9 mouse cellular contexts compared by ENCODE assay signal in genomic region chr10:75561071-75561654, GRCm38 (mm10). TPM values are rescaled to one million over a fixed set of nuclear protein-coding genes. Genes with fewer than 3 reads are reported as not detected.
DNase-seq lines count a peak whose midpoint lies in the region; ATAC-seq lines count a peak whose summit lies in the region.
"Had no signal": no experiment of that assay in that cellular context is flagged by ENCODE, and none has a peak within 500 bp of the region (broad histone marks: within the 10 kb centered on the region; RNA-seq: fewer than 3 reads in every experiment).

Gene Ggt1, plus strand, starts transcription at chr10:75561604.

- ATAC-seq in heart, embryonic 14.5 days (ENCODE audit: insufficient number of reproducible peaks, insufficient read depth, low FRiP score, low read depth), result no peak

- H3K36me3 ChIP-seq in heart, embryonic 14.5 days (ENCODE audit: control insufficient read depth, insufficient read depth, low read length), result no peaks in the 10 kb centered on the region
- H3K36me3 ChIP-seq in midbrain, embryonic 10.5 days, result no peaks in the 10 kb centered on the region

- no peak for DNase-seq in heart, adult 9 months (ENCODE audit: low spot score in 2 of 2)
- peak; percentile 43 for DNase-seq in cerebellum, adult 9-11 months
- no peak for DNase-seq in gonadal fat pad, adult 2 months (ENCODE audit: low read depth)
- no peak for DNase-seq in midbrain, embryonic 10.5 days (ENCODE audit: low spot score)
- DNase-seq in MN1 (ENCODE audit: low spot score), result no peak
- no peak for DNase-seq in urinary bladder, postnatal 4 days (ENCODE audit: low spot score in 2 of 2)
- no peak for DNase-seq in ovary, postnatal 36 days (ENCODE audit: low spot score)

- H3K4me1 ChIP-seq in heart, embryonic 14.5 days (ENCODE audit: control insufficient read depth in 2 of 2, insufficient read depth in 2 of 2, low read length in 2 of 2), result peaks cover 10 to 25% of the 10 kb centered on the region in 2 experiments
- H3K4me1 ChIP-seq in midbrain, embryonic 10.5 days, result peaks cover 38% of the 10 kb centered on the region

- peak within 1 kb of the TSS in 1 of 2 experiments; percentile 63; a peak in 2 of 4 replicates for H3K4me3 ChIP-seq in heart, embryonic 14.5 days (ENCODE audit: control insufficient read depth in 1 of 2, insufficient read depth in 1 of 2, low read depth in 1 of 2, low read length in 2 of 2)
- peak within 1 kb of the TSS; percentile 74 for H3K4me3 ChIP-seq in midbrain, embryonic 10.5 days

- WGBS in heart, embryonic 14.5 days, result 49% methylated on average over 10 of the region's 10 CpGs
- WGBS in midbrain, embryonic 10.5 days, result 55% methylated on average over 10 of the region's 10 CpGs

- H3K27me3 ChIP-seq in heart, embryonic 14.5 days (ENCODE audit: control insufficient read depth, insufficient read depth, low read length), result peaks cover 47% of the 10 kb centered on the region
- peaks cover 81% of the 10 kb centered on the region for H3K27me3 ChIP-seq in midbrain, embryonic 10.5 days (ENCODE audit: low read depth, poor library complexity, severe bottlenecking)

- no peaks in the 10 kb centered on the region for H3K9me3 ChIP-seq in heart, embryonic 14.5 days (ENCODE audit: control insufficient read depth, low read length)
- H3K9me3 ChIP-seq in midbrain, embryonic 10.5 days (replicated peaks), result no peaks in the 10 kb centered on the region

- peak within 1 kb of the TSS; percentile 99 for H3K4me2 ChIP-seq in heart, embryonic 14.5 days (ENCODE audit: low read length)

- no peak within 1 kb of the TSS; the same call in 1 of the 2 replicates for H3K9ac ChIP-seq in heart, embryonic 14.5 days (ENCODE audit: low read length)
- H3K9ac ChIP-seq: liver, embryonic 14.5 days had no signal

- H3K27ac ChIP-seq in heart, embryonic 14.5 days (replicated peaks in 1 of 2; ENCODE audit: control insufficient read depth in 1 of 2, insufficient read depth in 1 of 2, low read depth in 2 of 2, low read length in 2 of 2), result no peak within 1 kb of the TSS
- no peak within 1 kb of the TSS for H3K27ac ChIP-seq in midbrain, embryonic 10.5 days (replicated peaks)
- H3K27ac ChIP-seq: liver, embryonic 14.5 days had no signal

RNA-seq across cellular contexts. Expression of gene Ggt1, which starts in this region (rescaled TPM):
- polyA plus RNA-seq in heart, embryonic 14.5 days (2014; fragmentation: Nextera tagmentation; extraction: Ambion mirVana), result 0.69 and 1.4 TPM in 2 replicates
- 127 and 198 TPM in 2 replicates for polyA plus RNA-seq in gonadal fat pad, adult 2 months (2012; rRNA removed)
- 2.7 and 3.1 TPM in 2 replicates for polyA plus RNA-seq in midbrain, embryonic 10.5 days (2016; fragmentation: Nextera tagmentation; extraction: Ambion mirVana)

Comparison
In these comparisons a context has a peak if more than half of its experiments do, and no peak if none do; other contexts are left out.
1. RNA of gene Ggt1 (polyA plus RNA-seq): 127 to 198 TPM in gonadal fat pad, adult 2 months; 2.7 to 3.1 TPM in midbrain, embryonic 10.5 days and 0.69 to 1.4 TPM in heart, embryonic 14.5 days; every median in the first group is over 10 times any median in the second.